Mouse (Mus musculus) neural tube, embryonic 13.5 days (tissue): Measurements from ENCODE around the gene Cmip. TPM values are rescaled to one million over a fixed set of nuclear protein-coding genes. Genes with fewer than 3 reads are reported as not detected.

Source experiments
- ATAC-seq: fragments of 200-750 bp; cut with Nextera tagmentation; 2 replicates; pipeline ENCODE4 v1.8.0; 2017; ENCODE audit warnings: low read depth, mild to moderate bottlenecking, moderate TSS enrichment, moderate library complexity
- H3K27ac ChIP-seq: fragments of 300-500 bp; sonication (generic); replicated peaks from 2 replicates; pipeline ENCODE4 v1.5.1; 2015; ENCODE audit warnings: moderate library complexity, mild to moderate bottlenecking, inconsistent platforms
- H3K27me3 ChIP-seq: fragments of 300-500 bp; sonication (generic); 2 replicates; pipeline ENCODE4 v1.6.1; 2015; ENCODE audit warnings: mild to moderate bottlenecking, inconsistent platforms
- H3K36me3 ChIP-seq: fragments of 300-500 bp; sonication (generic); 2 replicates; pipeline ENCODE4 v1.6.1; 2015; ENCODE audit warnings: mild to moderate bottlenecking, inconsistent platforms
- H3K4me1 ChIP-seq: fragments of 300-500 bp; sonication (generic); replicated peaks from 2 replicates; pipeline ENCODE4 v1.6.1; 2015; ENCODE audit warnings: inconsistent platforms
- H3K4me2 ChIP-seq: fragments of 300-500 bp; sonication (generic); 2 replicates; pipeline ENCODE4 v1.6.1; 2015; ENCODE audit warnings: inconsistent platforms, mild to moderate bottlenecking, moderate library complexity
- H3K4me3 ChIP-seq: fragments of 300-500 bp; sonication (generic); 2 replicates; pipeline ENCODE4 v1.5.1; 2015; ENCODE audit warnings: mild to moderate bottlenecking, inconsistent platforms
- H3K9ac ChIP-seq: fragments of 300-500 bp; sonication (generic); 2 replicates; pipeline ENCODE4 v1.6.1; 2015; ENCODE audit warnings: moderate library complexity, mild to moderate bottlenecking, inconsistent platforms
- H3K9me3 ChIP-seq: fragments of 300-500 bp; sonication (generic); 2 replicates; pipeline ENCODE4 v1.6.1; 2016; ENCODE audit warnings: inconsistent platforms
- WGBS: fragments of 180-500 bp; shearing (Covaris S2); methylation state at CpG from one replicate; pipeline ENCODE4 v1.1.7; 2015; 5-methylcytosine and 5-hydroxymethylcytosine counted together
- polyA plus RNA-seq: library from polyadenylated mRNA; unstranded; fragments of >200 nt; fragmentation: Nextera tagmentation; extraction: Ambion mirVana; gene quantifications from 2 replicates; pipeline ENCODE4 v1.2.1, GENCODE M21; 2015

Cmip gene
- polyA plus RNA-seq, 1 experiment from 2014 or later, result 115 TPM

- peaks cover 18% of the 10 kb centered on the region for H3K4me1 ChIP-seq
- peak overlapping the region; percentile 25 for H3K4me3 ChIP-seq
- H3K9ac ChIP-seq, result peak overlapping the region; percentile 38
- H3K36me3 ChIP-seq, result no peaks in the 10 kb centered on the region
- H3K27me3 ChIP-seq, result no peaks in the 10 kb centered on the region
- H3K4me2 ChIP-seq, result peak overlapping the region; percentile 51
- 2% methylated on average over 8 of the region's 14 CpGs for WGBS
- H3K9me3 ChIP-seq, result no peaks in the 10 kb centered on the region
- H3K27ac ChIP-seq, result peak overlapping the region; percentile 88
- peak; percentile 89 for ATAC-seq
Observed at GRCm38 (mm10) chr8:117470342-117470781, 213.5 kb downstream of the Cmip start.

- H3K27ac ChIP-seq, result no peak overlapping the region
- 0 out of 2 replicates have a peak overlapping the region, but pooled peaks have one; percentile 38 for H3K9ac ChIP-seq
- WGBS, result 25% methylated on average over 3 of the region's 3 CpGs
- H3K4me2 ChIP-seq, result no peak overlapping the region
- peaks cover 18% of the 10 kb centered on the region for H3K4me1 ChIP-seq
- no peaks in the 10 kb centered on the region for H3K27me3 ChIP-seq
- peak; percentile 10; the same call in 1 of the 2 replicates for ATAC-seq
- no peak overlapping the region for H3K4me3 ChIP-seq
- no peaks in the 10 kb centered on the region for H3K9me3 ChIP-seq
- H3K36me3 ChIP-seq, result no peaks in the 10 kb centered on the region
Observed at GRCm38 (mm10) chr8:117471174-117471573, 214.3 kb downstream of the Cmip start.

- no peak overlapping the region for H3K4me3 ChIP-seq
- no peak overlapping the region for H3K4me2 ChIP-seq
- H3K9ac ChIP-seq, result no peak overlapping the region
- no peak for ATAC-seq
- peaks cover 18% of the 10 kb centered on the region for H3K4me1 ChIP-seq
- 74% methylated on average over 9 of the region's 9 CpGs for WGBS
- no peaks in the 10 kb centered on the region for H3K36me3 ChIP-seq
- H3K9me3 ChIP-seq, result no peaks in the 10 kb centered on the region
- H3K27ac ChIP-seq, result no peak overlapping the region
- no peaks in the 10 kb centered on the region for H3K27me3 ChIP-seq
Observed at GRCm38 (mm10) chr8:117471655-117472054, 214.8 kb downstream of the Cmip start.

- no peak for ATAC-seq
- 87% methylated on average over 4 of the region's 4 CpGs for WGBS
Observed at GRCm38 (mm10) chr8:117472332-117472731, 215.5 kb downstream of the Cmip start.

GRCm38 (mm10) chr8:117474944-117475343 lies 218.1 kb downstream of the Cmip start:
- H3K4me3 ChIP-seq, result no peak overlapping the region
- H3K9ac ChIP-seq, result no peak overlapping the region

More at GRCm38 (mm10) chr8:117472332-117472731, 215.5 kb downstream of the Cmip start:
- no peaks in the 10 kb centered on the region for H3K9me3 ChIP-seq
- H3K36me3 ChIP-seq, result no peaks in the 10 kb centered on the region
- H3K4me3 ChIP-seq, result no peak overlapping the region
- no peaks in the 10 kb centered on the region for H3K27me3 ChIP-seq
- no peak overlapping the region for H3K9ac ChIP-seq
- peaks cover 18% of the 10 kb centered on the region for H3K4me1 ChIP-seq
- no peak overlapping the region for H3K4me2 ChIP-seq
- no peak overlapping the region for H3K27ac ChIP-seq

GRCm38 (mm10) chr8:117475819-117476218 lies 219.0 kb downstream of the Cmip start:
- no peak for ATAC-seq
- no peaks in the 10 kb centered on the region for H3K36me3 ChIP-seq
- peaks cover 4% of the 10 kb centered on the region for H3K4me1 ChIP-seq
- no peaks in the 10 kb centered on the region for H3K9me3 ChIP-seq
- H3K9ac ChIP-seq, result no peak overlapping the region
- no peak overlapping the region for H3K4me2 ChIP-seq
- WGBS, result 89% methylated on average over 7 of the region's 7 CpGs
- no peak overlapping the region for H3K27ac ChIP-seq
- H3K27me3 ChIP-seq, result no peaks in the 10 kb centered on the region
- H3K4me3 ChIP-seq, result no peak overlapping the region

More at GRCm38 (mm10) chr8:117474944-117475343, 218.1 kb downstream of the Cmip start:
- WGBS, result 3% methylated on average over 5 of the region's 5 CpGs
- no peak overlapping the region for H3K4me2 ChIP-seq
- H3K4me1 ChIP-seq, result peaks cover 11% of the 10 kb centered on the region
- H3K9me3 ChIP-seq, result no peaks in the 10 kb centered on the region
- no peak for ATAC-seq
- H3K27me3 ChIP-seq, result no peaks in the 10 kb centered on the region
- no peak overlapping the region for H3K27ac ChIP-seq
- no peaks in the 10 kb centered on the region for H3K36me3 ChIP-seq

GRCm38 (mm10) chr8:117478082-117478481 lies 221.2 kb downstream of the Cmip start:
- Histone ChIP-seq H3K27ac (no peak overlapping the region), H3K9me3 (no peaks in the 10 kb centered on the region), H3K9ac (no peak overlapping the region), H3K36me3 (no peaks in the 10 kb centered on the region), H3K4me1 (no peaks in the 10 kb centered on the region), H3K4me2 (no peak overlapping the region), H3K4me3 (no peak overlapping the region), H3K27me3 (no peaks in the 10 kb centered on the region)
- ATAC-seq, result no peak

- no peak overlapping the region for H3K4me3 ChIP-seq
- H3K27ac ChIP-seq, result no peak overlapping the region
- no peaks in the 10 kb centered on the region for H3K4me1 ChIP-seq
- no peaks in the 10 kb centered on the region for H3K9me3 ChIP-seq
- no peaks in the 10 kb centered on the region for H3K27me3 ChIP-seq
- H3K9ac ChIP-seq, result no peak overlapping the region
- H3K4me2 ChIP-seq, result no peak overlapping the region
- 93% methylated on average over 9 of the region's 9 CpGs for WGBS
- ATAC-seq, result no peak
- no peaks in the 10 kb centered on the region for H3K36me3 ChIP-seq
Observed at GRCm38 (mm10) chr8:117479996-117480395, 223.1 kb downstream of the Cmip start.

- no peaks in the 10 kb centered on the region for H3K27me3 ChIP-seq
- H3K27ac ChIP-seq, result no peak overlapping the region
- ATAC-seq, result no peak
- H3K36me3 ChIP-seq, result no peaks in the 10 kb centered on the region
- no peaks in the 10 kb centered on the region for H3K4me1 ChIP-seq
- H3K9ac ChIP-seq, result no peak overlapping the region
- H3K4me2 ChIP-seq, result no peak overlapping the region
- H3K9me3 ChIP-seq, result no peaks in the 10 kb centered on the region
- no peak overlapping the region for H3K4me3 ChIP-seq
- 73% methylated on average over 5 of the region's 5 CpGs for WGBS
Observed at GRCm38 (mm10) chr8:117480516-117480915, 223.7 kb downstream of the Cmip start.

- ATAC-seq, result no peak
- WGBS, result 83% methylated on average over 5 of the region's 5 CpGs
- H3K4me3 ChIP-seq, result no peak overlapping the region
Observed at GRCm38 (mm10) chr8:117481830-117482229, 225.0 kb downstream of the Cmip start.

GRCm38 (mm10) chr8:117484731-117485130 lies 227.9 kb downstream of the Cmip start:
- no peak for ATAC-seq
- no peaks in the 10 kb centered on the region for H3K36me3 ChIP-seq
- no peak overlapping the region for H3K9ac ChIP-seq
- H3K4me3 ChIP-seq, result no peak overlapping the region
- no peaks in the 10 kb centered on the region for H3K4me1 ChIP-seq
- H3K27me3 ChIP-seq, result no peaks in the 10 kb centered on the region
- H3K9me3 ChIP-seq, result no peaks in the 10 kb centered on the region
- H3K4me2 ChIP-seq, result no peak overlapping the region
- H3K27ac ChIP-seq, result no peak overlapping the region
- WGBS, result 88% methylated on average over 8 of the region's 8 CpGs

More at GRCm38 (mm10) chr8:117481830-117482229, 225.0 kb downstream of the Cmip start:
- no peak overlapping the region for H3K4me2 ChIP-seq
- H3K9me3 ChIP-seq, result no peaks in the 10 kb centered on the region
- no peaks in the 10 kb centered on the region for H3K36me3 ChIP-seq
- H3K4me1 ChIP-seq, result no peaks in the 10 kb centered on the region
- no peaks in the 10 kb centered on the region for H3K27me3 ChIP-seq
- no peak overlapping the region for H3K9ac ChIP-seq
- no peak overlapping the region for H3K27ac ChIP-seq

GRCm38 (mm10) chr8:117485316-117485715 lies 228.5 kb downstream of the Cmip start:
- H3K27ac ChIP-seq, result no peak overlapping the region
- 84% methylated on average over 1 of the region's 1 CpGs for WGBS
- no peaks in the 10 kb centered on the region for H3K9me3 ChIP-seq
- H3K4me2 ChIP-seq, result no peak overlapping the region
- H3K4me1 ChIP-seq, result no peaks in the 10 kb centered on the region
- ATAC-seq, result no peak
- H3K36me3 ChIP-seq, result no peaks in the 10 kb centered on the region
- no peak overlapping the region for H3K4me3 ChIP-seq
- no peak overlapping the region for H3K9ac ChIP-seq
- no peaks in the 10 kb centered on the region for H3K27me3 ChIP-seq
